Mouse (Mus musculus) hindbrain, embryonic 14.5 days (tissue): ENCODE data around the gene Tbc1d17. TPM values are rescaled to one million over a fixed set of nuclear protein-coding genes. Genes with fewer than 3 reads are reported as not detected.
"Not testable (repeated sequence)": the region's sequence is repeated elsewhere in the genome, so short reads cannot be mapped to it uniquely, and the experiment has no call there.

Source experiments
- ATAC-seq: fragments of 200-750 bp; cut with Nextera tagmentation; 2 replicates; pipeline ENCODE4 v1.8.0; 2017; ENCODE audit warnings: moderate number of reproducible peaks, mild to moderate bottlenecking, moderate TSS enrichment, moderate library complexity; ENCODE audit not compliant: low FRiP score
- DNase-seq: peaks from one replicate; pipeline ENCODE4 v3.0.0-alpha.2; 2015; ENCODE audit warnings: low spot score
- H3K27ac ChIP-seq: fragments of 300-500 bp; sonication (generic); 2 replicates; pipeline ENCODE4 v1.5.1; 2014; ENCODE audit warnings: mild to moderate bottlenecking, moderate library complexity
- H3K27me3 ChIP-seq: fragments of 300-500 bp; sonication (generic); 2 replicates; pipeline ENCODE4 v1.6.1; 2014; ENCODE audit warnings: mild to moderate bottlenecking, low read length, mixed read lengths; ENCODE audit not compliant: control insufficient read depth, insufficient read depth
- H3K36me3 ChIP-seq: fragments of 300-500 bp; sonication (generic); replicated peaks from 2 replicates; pipeline ENCODE4 v1.6.1; 2014; ENCODE audit not compliant: control insufficient read depth, insufficient read depth
- H3K4me1 ChIP-seq: fragments of 300-500 bp; sonication (generic); replicated peaks from 2 replicates; pipeline ENCODE4 v1.6.1; 2014; ENCODE audit warnings: antibody characterized with exemption, low read length, mixed read lengths; ENCODE audit not compliant: control insufficient read depth, insufficient read depth
- H3K4me2 ChIP-seq: fragments of 300-500 bp; sonication (generic); replicated peaks from 2 replicates; pipeline ENCODE4 v1.6.1; 2014; ENCODE audit warnings: mild to moderate bottlenecking, moderate library complexity
- H3K4me3 ChIP-seq: fragments of 300-500 bp; sonication (generic); replicated peaks from 2 replicates; pipeline ENCODE4 v1.5.1; 2014; ENCODE audit warnings: mild to moderate bottlenecking, low read length
- H3K9ac ChIP-seq: fragments of 300-500 bp; sonication (generic); 2 replicates; pipeline ENCODE4 v1.6.1; 2014
- H3K9me3 ChIP-seq: fragments of 300-500 bp; sonication (generic); 2 replicates; pipeline ENCODE4 v1.6.1; 2016; ENCODE audit warnings: low read length; ENCODE audit not compliant: control insufficient read depth
- WGBS: fragments of 180-500 bp; shearing (Covaris S2); extraction: QIAGEN DNeasy Blood & Tissue Kit; methylation state at CpG from one replicate; pipeline ENCODE4 v1.1.7; 2014; 5-methylcytosine and 5-hydroxymethylcytosine counted together
- polyA plus RNA-seq: library from polyadenylated mRNA; unstranded; fragments of >200 nt; fragmentation: Nextera tagmentation; extraction: Ambion mirVana; gene quantifications from 2 replicates; pipeline ENCODE4 v1.2.1, GENCODE M21; 2014

Tbc1d17 gene
- polyA plus RNA-seq, 1 experiment from 2014 or later: 98.5 TPM

GRCm38 (mm10) chr7:44891611-44892010 lies 42.7 kb upstream of the Tbc1d17 start:
- H3K27ac ChIP-seq: peak overlapping the region; percentile 96
- H3K4me1 ChIP-seq: peaks cover 45% of the 10 kb centered on the region
- DNase-seq (no peak), ATAC-seq (no peak)
- no peaks in the 10 kb centered on the region for H3K9me3 ChIP-seq
- peak overlapping the region; percentile 92 for H3K9ac ChIP-seq
- H3K4me3 ChIP-seq: peak overlapping the region; percentile 90
- peaks cover 32% of the 10 kb centered on the region for H3K36me3 ChIP-seq
- peak overlapping the region; percentile 91 for H3K4me2 ChIP-seq
- 15% methylated on average over 6 of the region's 6 CpGs for WGBS
- no peaks in the 10 kb centered on the region for H3K27me3 ChIP-seq

GRCm38 (mm10) chr7:44890737-44891136 lies 41.9 kb upstream of the Tbc1d17 start:
- Histone ChIP-seq H3K9me3 (no peaks in the 10 kb centered on the region), H3K4me2 (peak overlapping the region; percentile 91), H3K4me3 (peak overlapping the region; percentile 90), H3K9ac (peak overlapping the region; percentile 92), H3K27ac (no peak overlapping the region), H3K27me3 (no peaks in the 10 kb centered on the region), H3K4me1 (peaks cover 41% of the 10 kb centered on the region), H3K36me3 (peaks cover 40% of the 10 kb centered on the region)
- no peak for ATAC-seq
- no peak for DNase-seq
- whole genome bisulfite sequencing: 62% methylated on average over 4 of the region's 4 CpGs

GRCm38 (mm10) chr7:44890180-44890579 lies 41.3 kb upstream of the Tbc1d17 start:
- WGBS: 91% methylated on average over 6 of the region's 7 CpGs
- Histone ChIP-seq H3K27ac (no peak overlapping the region), H3K9me3 (no peaks in the 10 kb centered on the region), H3K9ac (0 out of 2 replicates have a peak overlapping the region, but pooled peaks have one; percentile 92), H3K36me3 (peaks cover 46% of the 10 kb centered on the region), H3K27me3 (no peaks in the 10 kb centered on the region), H3K4me3 (peak overlapping the region; percentile 90; the same call in 1 of the 2 replicates), H3K4me1 (peaks cover 38% of the 10 kb centered on the region), H3K4me2 (peak overlapping the region; percentile 91)
- DNase-seq (no peak), ATAC-seq (no peak)

- Histone ChIP-seq H3K9me3 (no peaks in the 10 kb centered on the region), H3K4me1 (peaks cover 22% of the 10 kb centered on the region), H3K27ac (0 out of 2 replicates have a peak overlapping the region, but pooled peaks have one; percentile 20), H3K4me2 (0 out of 2 replicates have a peak overlapping the region, but pooled peaks have one; percentile 17), H3K36me3 (peaks cover 62% of the 10 kb centered on the region), H3K4me3 (no peak overlapping the region), H3K27me3 (no peaks in the 10 kb centered on the region), H3K9ac (no peak overlapping the region)
- WGBS: 79% methylated on average over 13 of the region's 13 CpGs
- ATAC-seq: no peak
- DNase-seq: no peak
These were observed 39.6 kb upstream of the Tbc1d17 start for GRCm38 (mm10) chr7:44888256-44889105.

GRCm38 (mm10) chr7:44886964-44887363 lies 38.1 kb upstream of the Tbc1d17 start:
- peaks cover 78% of the 10 kb centered on the region for H3K36me3 ChIP-seq
- no peak for ATAC-seq
- DNase-seq: no peak
- no peaks in the 10 kb centered on the region for H3K9me3 ChIP-seq
- no peak overlapping the region for H3K4me2 ChIP-seq
- H3K4me1 ChIP-seq: peaks cover 16% of the 10 kb centered on the region
- H3K9ac ChIP-seq: no peak overlapping the region
- no peak overlapping the region for H3K27ac ChIP-seq
- 88% methylated on average over 7 of the region's 7 CpGs for WGBS
- H3K4me3 ChIP-seq: no peak overlapping the region
- H3K27me3 ChIP-seq: no peaks in the 10 kb centered on the region

- Histone ChIP-seq H3K4me2 (no peak overlapping the region), H3K27me3 (no peaks in the 10 kb centered on the region), H3K4me3 (no peak overlapping the region), H3K4me1 (no peaks in the 10 kb centered on the region; the same call in 1 of the 2 replicates), H3K27ac (no peak overlapping the region), H3K9ac (no peak overlapping the region), H3K9me3 (no peaks in the 10 kb centered on the region), H3K36me3 (peaks cover 91% of the 10 kb centered on the region)
- no peak for DNase-seq
- WGBS: 93% methylated on average over 5 of the region's 5 CpGs
- no peak for ATAC-seq
These were observed 35.8 kb upstream of the Tbc1d17 start for GRCm38 (mm10) chr7:44884637-44885036.

- ATAC-seq (no peak), DNase-seq (no peak)
- H3K27me3 ChIP-seq: no peaks in the 10 kb centered on the region
- 97% methylated on average over 3 of the region's 3 CpGs for WGBS
- H3K4me2 ChIP-seq: no peak overlapping the region
- H3K4me3 ChIP-seq: no peak overlapping the region
- H3K27ac ChIP-seq: no peak overlapping the region
- no peaks in the 10 kb centered on the region; the same call in 1 of the 2 replicates for H3K4me1 ChIP-seq
- no peak overlapping the region for H3K9ac ChIP-seq
- no peaks in the 10 kb centered on the region for H3K9me3 ChIP-seq
- H3K36me3 ChIP-seq: peaks cover 92% of the 10 kb centered on the region
These were observed 34.2 kb upstream of the Tbc1d17 start for GRCm38 (mm10) chr7:44883036-44883435.

GRCm38 (mm10) chr7:44877833-44878232 lies 29.0 kb upstream of the Tbc1d17 start:
- ATAC-seq: no peak
- Histone ChIP-seq H3K4me2 (no peak overlapping the region), H3K9me3 (no peaks in the 10 kb centered on the region), H3K4me1 (no peaks in the 10 kb centered on the region), H3K36me3 (peaks cover 71% of the 10 kb centered on the region), H3K9ac (no peak overlapping the region), H3K27ac (no peak overlapping the region), H3K4me3 (no peak overlapping the region), H3K27me3 (no peaks in the 10 kb centered on the region)
- no peak for DNase-seq
- WGBS: 91% methylated on average over 14 of the region's 14 CpGs

GRCm38 (mm10) chr7:44871774-44872173 lies 22.9 kb upstream of the Tbc1d17 start:
- ATAC-seq, H3K27ac ChIP-seq, H3K27me3 ChIP-seq, H3K9me3 ChIP-seq, H3K9ac ChIP-seq, H3K4me2 ChIP-seq, H3K4me3 ChIP-seq, DNase-seq: not testable (repeated sequence)
- H3K36me3 ChIP-seq: peaks cover 12% of the 10 kb centered on the region
- 95% methylated on average over 2 of the region's 2 CpGs for WGBS
- H3K4me1 ChIP-seq: peaks cover 23% of the 10 kb centered on the region
